Mouse (Mus musculus): Measurements from ENCODE around the gene Hbs1l.

DNA sequence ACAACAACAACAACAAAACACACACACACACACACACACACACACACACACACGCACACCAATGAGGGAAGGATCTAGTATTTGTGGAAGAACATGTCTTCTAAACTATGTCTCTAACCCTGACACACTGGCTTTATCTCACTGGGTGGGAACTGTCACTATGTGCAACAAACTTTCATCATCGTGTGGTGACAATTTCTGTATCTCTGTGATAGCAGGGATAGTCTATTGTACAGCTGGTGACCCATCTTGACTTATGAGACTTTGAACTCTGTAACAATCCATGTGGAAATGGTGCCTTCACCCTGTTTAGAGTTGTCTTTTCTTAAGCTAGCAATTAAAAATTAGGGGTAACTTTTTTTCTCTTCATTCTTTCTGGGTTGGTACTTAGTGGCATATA is 36.1 kb upstream of the Hbs1l start:
- no peak for TF ChIP-seq EP300 (IDR thresholded peaks at IDR 0.05; ENCODE audit: insufficient read depth, low read depth, low read length)
- no peak for TF ChIP-seq CTCF (IDR thresholded peaks at IDR 0.05)
- TF ChIP-seq POLR2A (IDR thresholded peaks at IDR 0.05; ENCODE audit: insufficient read depth, low read depth, low read length): no peak

All from heart, adult 2 months (tissue).